Mouse (Mus musculus) left cerebral cortex, adult 8-10 months (tissue): ENCODE data around the gene Adra2a. TPM values are rescaled to one million over a fixed set of nuclear protein-coding genes. Genes with fewer than 3 reads are reported as not detected.

Source experiments
- DNase-seq, 2 experiments: peaks; one replicate each; pipeline ENCODE4 v3.0.0; 2022; ENCODE audit warnings: low spot score in 2 of 2
- total RNA-seq, 4 experiments: library from RNA; stranded (reverse); gene quantifications; 2 replicates each; pipeline ENCODE4 v1.2.4; 2022

Gene Adra2a
- total RNA-seq, 4 experiments from 2014 or later, result 11.9 to 15.9 (median 15.2) TPM

DNA sequence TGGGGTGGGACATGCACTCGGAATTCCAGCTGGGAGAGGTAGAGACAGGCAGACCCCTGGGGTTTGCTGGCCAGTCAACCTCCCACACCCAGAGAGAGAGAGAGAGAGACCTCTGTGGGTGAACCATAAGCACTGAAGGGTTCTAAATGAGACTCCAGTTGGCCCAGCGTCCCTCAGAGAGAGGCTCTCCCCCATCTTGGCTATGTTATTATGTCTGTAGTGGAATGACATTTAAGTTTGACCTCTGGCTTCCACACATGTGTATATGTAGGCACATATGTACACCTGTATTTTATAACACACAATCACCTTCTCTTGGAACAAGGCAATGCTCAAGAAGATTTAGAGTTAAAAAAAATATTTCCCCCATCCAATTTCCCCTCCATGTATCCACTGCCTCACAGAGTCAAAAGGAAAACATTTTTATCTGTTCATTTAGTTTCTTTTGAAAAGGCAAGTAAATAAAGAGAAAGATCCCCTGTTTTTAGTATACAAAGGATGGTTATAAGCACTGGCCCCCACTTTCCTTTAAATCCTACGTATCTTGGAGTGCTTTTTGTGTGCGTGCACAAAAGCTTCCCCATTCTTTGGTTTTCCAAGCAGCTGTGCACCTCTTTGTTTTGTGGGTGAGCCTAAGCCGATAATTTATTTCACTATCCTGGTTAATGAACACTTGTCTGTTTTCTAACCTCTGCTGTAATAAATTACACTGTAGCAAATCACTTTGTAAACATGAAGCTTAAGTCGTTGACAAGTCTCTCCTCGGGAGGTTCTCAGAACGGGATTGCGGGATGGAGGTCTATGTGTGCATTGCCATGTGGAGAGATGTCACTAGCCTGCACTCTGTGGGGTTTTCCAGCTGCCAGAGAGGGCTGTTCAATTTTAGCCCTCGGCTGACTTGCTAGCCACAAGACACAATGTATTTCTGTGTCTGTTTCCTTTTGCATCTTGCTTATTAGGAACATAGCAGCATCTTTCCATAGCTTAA is 32.7 kb downstream of the Adra2a start:
- DNase-seq, result no peak

DNA sequence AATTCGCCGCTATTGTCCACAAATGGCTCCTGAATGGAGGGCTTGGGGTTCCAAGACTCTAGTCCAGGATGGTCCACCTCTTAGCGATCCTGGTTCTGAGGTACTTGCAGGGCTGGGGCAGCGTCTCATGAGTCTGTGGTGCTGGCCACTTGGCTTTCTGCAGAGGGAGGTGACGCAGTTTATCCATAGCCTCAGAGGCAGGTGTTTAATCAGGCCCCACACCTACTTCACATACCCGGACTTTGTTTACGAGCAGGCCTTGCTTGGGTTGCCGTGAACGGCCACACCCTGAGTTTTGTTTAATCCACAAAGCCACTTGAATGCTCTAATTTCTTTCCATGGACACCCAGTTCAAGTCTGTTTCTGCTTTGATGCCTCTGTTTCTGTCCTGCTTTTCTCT is 37.4 kb downstream of the Adra2a start:
- no peak for DNase-seq

DNA sequence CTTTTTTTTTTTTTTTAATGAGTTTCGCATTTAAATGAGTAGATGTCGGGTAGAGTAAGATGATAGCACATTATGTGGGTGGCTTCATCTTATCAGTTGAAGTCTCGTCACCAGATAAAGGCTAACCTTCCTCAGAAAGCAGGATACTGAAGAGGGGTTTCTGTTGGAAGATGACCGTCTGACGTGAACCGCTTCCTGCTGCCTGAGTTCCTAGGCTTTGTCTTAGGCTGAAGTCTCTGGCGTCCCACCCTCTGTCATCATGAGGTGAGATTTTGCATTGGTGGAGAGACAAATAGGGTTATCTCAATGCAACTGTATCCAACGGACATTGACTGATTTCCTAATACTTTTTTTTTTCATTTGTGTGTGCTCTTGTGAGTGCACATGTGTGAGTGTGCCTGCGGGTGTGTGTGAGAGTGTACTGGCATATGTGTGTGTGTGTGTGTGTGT is 37.8 kb downstream of the Adra2a start:
- no peak for DNase-seq

DNA sequence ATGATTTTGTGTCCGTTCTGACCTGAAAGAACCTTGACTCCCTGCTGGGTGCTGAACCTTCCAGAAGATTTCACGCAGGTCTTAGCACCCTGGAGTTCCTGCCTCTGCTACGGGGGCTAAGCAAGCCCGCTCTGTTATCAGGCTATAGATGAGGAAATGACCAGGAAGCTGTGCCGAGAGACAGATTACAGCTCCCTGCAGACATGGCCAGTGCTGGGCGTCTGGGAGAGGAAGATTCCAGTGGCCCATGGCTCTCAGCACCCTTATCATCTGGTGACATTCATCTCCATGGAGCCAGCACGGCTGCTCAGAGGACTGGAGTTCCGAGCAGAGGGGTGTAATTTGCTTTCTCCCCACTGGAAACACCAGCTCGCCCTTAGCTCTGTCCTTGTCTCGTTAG is 43.4 kb downstream of the Adra2a start:
- DNase-seq, result no peak

DNA sequence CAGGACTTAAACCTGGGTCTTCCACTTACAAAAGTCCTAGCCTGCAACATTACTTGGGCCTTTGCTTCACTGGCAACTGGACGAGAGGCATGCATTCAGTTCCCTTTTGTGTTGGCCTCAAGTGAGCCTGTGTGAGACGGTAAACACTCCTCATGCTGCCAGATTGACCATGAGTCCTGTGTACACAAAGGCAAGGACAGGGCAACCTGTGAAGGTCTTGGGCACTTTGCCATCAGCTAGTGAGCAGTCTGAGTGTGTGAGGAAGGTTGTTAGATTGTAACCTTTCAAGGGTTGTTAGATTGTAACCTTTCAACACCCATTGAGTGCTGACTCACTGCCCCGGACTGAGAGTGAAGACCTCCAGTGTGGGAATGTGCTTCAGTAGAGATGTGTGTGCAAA is 49.6 kb downstream of the Adra2a start:
- no peak for DNase-seq

DNA sequence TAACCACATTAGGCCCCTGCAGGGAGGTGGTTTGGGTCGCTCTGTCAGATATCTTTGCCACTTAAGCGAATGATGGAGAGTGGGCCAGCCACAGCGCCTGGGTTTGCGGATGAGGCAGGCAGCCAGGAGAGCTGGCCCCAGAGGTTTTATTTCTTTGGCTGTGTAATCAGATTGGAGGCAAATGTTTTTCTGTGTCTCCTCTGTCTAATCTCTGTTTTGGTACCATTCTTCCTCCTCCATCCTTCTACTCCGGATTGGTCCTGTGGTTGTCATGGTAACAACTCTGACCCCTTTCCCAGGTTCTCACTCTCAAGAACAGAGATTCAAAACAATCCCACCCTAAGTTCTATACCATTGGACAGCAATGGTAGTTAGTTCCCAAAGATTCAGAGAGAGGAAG is 51.8 kb downstream of the Adra2a start:
- DNase-seq, result no peak

DNA sequence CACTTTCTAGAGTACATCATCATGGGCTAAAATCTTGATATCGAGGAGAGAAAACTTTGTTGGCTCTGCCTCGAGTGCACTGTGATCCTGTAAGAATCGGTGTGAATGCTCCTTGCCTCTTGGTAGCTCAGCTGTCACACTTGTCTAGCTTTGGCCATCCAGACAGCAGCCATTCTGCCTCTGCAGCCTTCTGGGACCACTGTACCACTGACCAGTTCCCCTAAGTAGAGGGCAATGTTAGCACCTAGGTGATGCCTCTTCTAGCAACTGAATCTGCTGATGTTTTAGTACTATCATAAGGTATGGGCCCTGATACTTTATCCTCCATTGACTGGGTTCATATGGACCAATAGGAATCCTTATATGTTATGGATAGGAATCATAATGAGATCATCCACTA is 54.4 kb downstream of the Adra2a start:
- no peak for DNase-seq

Other genes starting within 250 kb of the Adra2a start
- gene Pdcd4, start 151.9 kb upstream of the Adra2a start, total RNA-seq, result 100 to 1,000 TPM in 2 of 4 experiments, 10 to 100 TPM in 2; 95.8 to 102 (median 98.8) TPM
- 10 to 100 TPM; 54.0 to 59.6 (median 58.1) TPM for gene Shoc2, start 99.8 kb upstream of the Adra2a start, total RNA-seq
- gene Bbip1, start 99.5 kb upstream of the Adra2a start, total RNA-seq, result 10 to 100 TPM; 39.9 to 52.1 (median 45.4) TPM